Mouse (Mus musculus) cerebellum, postnatal 14 days (tissue): ENCODE data around the gene Spen.
"Not testable (repeated sequence)": the region's sequence is repeated elsewhere in the genome, so short reads cannot be mapped to it uniquely, and the experiment has no call there.

Experiments used
- DNase-seq, 2 experiments: peaks; one replicate each; pipeline ENCODE4 v3.0.0; 2021; ENCODE audit warnings: mixed read lengths in 2 of 2

The Spen gene

DNA sequence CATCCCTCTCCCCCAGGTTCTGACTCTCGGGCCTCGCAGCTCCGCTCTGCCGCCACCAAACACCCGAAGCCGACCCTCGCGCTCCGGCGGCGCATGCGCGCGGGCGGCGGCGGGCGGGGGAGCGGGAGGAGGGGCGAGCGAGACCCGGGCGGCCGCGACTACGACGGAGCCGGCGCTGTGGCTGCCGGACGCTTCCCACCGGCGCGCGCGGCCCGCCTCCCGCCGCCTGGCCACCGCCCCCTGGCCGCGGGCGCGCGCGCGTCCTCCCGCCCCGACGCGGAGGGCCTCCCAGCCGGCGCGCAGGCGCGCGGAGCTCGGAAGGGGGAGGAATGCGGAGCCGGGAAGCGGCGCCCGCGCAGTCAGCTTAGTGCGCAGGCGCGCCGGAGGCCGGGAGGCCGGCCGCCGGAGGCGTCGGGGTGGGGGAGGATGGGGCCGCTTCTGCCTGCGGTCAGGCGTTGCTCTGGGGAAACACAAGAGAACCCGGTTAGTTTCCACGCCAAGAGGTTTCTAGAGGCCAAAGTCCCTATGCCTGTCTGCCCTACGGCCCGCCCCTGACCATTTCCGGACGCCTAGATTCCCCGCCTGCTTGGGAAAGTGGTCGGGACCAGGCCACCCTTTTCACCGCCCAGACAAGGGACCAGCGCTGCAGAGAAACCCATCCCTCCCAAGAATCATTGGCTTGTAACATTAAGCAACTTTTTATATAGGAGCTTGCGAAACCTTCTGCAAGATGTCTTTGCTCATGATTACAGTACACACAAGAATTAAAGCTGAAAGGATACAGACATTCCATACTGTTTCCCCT lies at the start of gene Spen:
Gene Spen (minus strand): TSS at position 190 of the 805 bp plus-strand sequence.
- peak; percentile 92 to 95 for DNase-seq

DNA sequence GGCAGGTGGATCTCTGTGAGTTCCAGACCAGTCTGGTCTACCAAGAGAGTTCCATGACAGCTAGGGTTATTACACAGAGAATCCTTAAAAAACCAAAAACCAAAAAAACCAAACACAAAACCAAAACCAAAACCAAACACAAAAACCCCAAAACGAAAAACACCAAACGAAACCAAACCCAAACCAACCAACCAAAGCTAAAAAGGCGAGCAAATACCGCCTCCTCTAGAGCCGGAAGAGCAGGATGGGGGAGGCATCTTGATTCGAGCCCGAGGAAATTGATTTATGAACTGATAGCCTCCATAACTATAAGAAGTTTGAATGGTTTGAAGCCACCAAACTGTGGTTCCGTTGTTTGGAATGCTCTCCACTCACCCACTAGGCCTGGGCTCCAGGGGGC lies 45.5 kb upstream of the Spen start:
- no peak for DNase-seq

DNA sequence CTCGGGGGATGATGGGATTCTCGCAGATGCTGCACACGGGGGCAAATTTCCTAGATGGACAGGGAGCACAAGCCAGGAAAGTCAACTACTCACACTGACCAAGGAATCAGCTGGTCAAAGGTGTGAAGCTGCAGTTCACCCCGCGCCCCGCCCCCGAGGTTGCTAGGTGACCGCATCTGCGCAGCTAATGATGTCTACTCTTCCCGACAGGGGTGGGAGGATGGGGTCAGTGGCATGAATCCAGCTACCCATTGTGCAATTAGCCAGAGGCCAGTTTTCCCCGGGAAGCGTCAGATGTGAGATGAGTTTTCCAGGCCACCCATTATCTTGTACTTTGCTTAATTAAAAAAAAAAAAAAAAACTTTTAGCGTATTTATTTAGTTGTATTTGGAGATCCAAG lies 42.7 kb upstream of the Spen start:
- DNase-seq = peak in 1 of 2 experiments; percentile 37

DNA sequence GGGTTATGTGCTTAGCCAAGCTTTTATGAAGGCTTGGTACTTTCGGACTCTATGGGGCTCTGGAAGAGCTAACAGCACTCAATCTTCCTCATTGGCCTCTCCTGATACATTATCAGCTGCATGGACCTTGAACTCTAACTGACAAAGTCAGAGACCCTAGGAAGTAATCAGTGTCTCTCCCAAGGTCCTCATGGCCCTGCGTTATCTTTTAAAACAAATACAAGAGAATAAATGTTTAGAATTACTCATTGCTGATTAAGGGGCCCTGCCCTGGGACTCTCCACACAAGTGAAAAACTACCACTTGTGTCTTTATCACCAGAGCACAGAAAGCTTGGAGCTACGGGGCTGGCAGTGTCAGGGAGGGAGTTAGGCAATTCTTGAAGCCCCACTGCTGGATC lies 40.4 kb upstream of the Spen start:
- no peak for DNase-seq

DNA sequence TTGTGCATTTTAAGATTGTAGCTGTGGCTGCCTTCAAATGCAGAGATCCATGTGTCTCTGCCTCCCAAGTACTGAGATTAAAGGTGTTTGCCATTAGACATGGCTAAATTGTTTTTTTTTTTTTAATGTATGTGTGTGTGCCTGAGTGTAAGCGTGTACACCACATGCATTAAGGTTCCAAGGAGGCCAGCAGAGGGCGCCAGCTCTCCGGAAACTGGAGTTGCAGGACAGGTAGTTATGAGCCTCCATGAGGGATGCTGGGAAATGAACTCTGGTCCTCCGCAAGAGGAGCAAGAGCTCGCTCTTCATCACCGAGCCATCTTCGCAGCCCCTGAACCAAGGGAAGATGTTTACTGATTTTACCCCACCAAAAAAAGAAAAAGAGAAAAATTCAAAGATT lies 38.5 kb upstream of the Spen start:
- no peak for DNase-seq

DNA sequence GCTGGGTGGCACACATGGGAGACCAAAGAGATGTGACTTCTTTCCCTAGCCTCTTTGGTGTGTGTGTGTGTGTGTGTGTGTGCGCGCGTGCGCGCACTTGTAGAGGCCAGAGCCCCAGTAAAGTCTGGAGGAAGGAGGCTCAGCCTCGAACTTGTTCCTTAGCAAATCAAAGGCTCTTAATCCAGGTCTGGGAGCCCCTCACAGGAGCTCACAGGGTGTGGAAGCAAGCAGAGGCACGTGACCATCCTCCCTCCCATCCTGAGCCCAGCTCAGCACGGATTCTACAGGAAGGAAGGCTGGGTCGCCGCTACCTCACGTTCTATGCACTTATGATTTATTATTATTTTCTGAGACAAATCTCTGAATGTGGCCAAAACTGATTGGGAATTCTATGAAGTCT lies 38.0 kb upstream of the Spen start:
- DNase-seq = no peak

DNA sequence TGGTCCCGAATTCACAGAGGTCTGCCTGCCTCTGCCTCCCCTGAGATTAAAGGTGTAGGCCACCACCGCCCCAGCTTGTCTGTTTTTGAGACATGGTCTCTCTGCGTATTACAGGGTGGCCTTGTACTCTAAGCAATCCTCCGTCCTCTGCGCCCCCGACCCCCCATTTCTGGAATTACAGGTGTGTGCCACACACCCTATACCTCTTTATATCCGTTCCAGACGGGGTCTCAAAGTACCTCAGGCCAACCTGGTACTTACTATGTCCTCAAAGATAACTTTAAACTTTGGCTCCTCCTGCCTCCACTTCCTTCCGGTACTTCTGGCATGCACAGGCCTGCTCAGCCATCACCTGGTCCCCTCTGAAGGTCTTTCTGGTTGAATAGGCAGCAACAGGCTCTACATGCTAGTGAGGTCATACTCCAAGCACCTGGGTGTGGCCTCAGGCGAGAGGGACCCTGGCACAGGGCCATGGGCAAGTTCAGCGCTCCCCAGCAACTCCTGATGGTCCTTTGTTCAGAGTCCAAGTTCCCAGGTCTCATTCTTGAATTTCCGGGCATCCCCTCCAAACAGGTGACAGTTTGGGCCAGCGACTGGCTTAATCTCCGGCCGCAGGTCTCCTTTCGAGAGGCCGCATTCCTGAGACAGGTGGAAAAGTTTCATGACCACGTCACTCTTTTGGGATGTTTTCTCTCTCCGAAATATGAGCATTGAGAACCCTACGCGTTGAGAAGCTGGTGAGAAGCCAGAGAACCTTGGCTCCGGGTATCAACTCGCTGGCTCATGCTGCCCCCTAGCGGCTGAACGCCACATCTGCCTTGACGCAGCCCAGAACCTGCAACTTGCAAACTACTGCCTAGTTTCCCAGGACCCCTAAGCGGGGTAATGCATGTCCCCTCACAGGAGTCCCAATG lies 36.6 kb upstream of the Spen start:
- DNase-seq = peak; percentile 92 to 94

DNA sequence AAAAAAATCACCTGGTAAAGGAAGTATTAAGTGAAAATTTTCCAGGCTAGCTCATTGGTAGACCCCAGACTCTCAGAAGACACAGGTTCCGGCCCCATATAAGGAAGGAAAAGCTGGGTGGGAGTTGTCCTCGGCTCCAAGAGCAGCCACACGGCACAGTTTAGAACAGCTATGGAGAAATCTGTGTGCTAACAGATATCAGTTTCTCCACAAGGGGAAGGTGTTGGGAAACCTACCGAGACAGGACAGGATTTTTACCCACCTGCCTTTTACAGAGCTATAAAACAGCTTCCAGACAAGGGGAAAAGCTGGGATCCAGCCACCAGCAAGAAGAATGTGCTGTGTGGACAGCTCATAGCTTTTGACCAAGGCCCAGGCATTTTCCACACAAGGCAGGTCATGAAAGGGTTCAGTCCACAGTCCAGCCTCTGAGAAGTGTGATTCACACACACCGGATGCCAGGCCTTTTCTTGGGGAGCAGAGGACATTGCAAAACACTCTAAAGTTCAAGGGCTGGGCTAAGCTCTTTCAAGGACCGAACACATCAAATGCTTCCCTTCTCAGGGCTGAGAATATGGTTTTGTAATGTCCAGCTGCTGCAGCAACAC lies 35.1 kb upstream of the Spen start:
- DNase-seq = no peak

DNA sequence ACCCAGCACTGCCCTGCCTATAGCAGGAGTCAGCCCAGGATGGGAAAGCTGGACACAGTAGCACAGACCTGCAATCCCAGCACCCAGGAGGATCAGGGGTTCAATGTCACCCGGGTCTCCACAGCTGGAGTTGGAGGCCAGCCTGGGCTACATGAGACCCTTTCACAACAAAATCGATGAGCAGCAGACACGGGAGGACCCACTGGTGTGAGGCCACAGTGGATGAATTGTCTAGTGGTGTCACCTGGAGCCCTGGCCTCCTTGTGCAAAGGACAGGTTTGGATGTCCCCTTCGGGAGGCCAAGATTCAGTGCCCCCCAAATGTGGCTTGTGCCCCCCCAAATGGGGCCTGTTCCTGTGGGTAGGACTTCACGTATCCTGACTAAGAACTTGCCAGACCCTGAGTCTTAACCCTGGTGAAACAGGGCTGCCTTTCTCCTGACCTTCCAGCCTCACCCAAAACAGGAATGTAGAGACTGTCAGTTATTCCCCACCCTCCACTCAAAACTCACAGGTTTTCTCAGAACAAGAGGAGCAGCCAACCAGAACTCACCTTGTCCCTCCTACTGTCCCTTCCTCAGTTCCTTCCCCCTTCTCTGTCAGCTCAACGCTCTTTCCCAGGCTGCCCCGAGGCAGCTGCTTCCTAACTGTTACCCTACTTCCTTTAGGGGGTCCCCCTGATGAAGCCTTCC lies 34.4 kb upstream of the Spen start:
- DNase-seq = no peak

DNA sequence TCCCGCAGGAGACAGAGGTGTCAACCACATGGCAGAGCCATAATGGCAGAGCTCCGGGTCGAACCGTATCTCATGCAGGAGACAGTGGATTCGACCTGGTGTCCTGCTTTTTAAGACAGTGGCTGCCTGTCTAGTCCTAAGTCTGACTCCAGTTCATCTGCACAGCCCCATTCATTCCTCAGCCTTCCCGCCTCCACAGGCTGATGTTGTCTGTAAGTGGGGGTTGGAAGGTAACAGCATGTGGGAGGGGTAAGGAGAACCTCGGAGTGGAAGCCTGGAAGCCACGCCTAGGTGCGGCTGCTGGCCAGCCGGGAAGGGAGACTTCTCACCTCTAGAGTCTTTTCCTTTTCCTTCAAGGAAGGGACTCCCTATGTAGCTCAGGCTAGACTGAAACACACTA lies 33.5 kb upstream of the Spen start:
- no peak for DNase-seq

DNA sequence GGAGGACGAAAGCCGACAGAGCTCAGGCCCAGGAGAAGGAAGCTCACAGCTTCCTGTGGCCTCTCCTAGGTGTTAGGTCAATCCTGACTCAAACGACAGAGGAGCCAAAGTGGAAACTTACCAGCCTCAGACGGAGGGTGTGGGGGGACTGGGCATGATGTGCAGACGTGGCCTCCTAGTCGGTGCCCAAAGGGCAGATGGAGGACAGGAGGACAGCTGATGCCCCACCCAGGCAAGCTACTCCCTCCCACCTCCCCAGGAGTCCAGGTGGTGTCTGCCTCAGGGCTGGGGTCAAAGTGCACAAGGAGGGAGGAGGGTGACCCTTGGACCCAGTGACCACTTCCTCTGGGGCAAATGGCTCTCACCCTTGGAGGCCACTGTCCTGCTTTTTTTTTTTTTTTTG lies 32.9 kb upstream of the Spen start:
- DNase-seq = no peak

DNA sequence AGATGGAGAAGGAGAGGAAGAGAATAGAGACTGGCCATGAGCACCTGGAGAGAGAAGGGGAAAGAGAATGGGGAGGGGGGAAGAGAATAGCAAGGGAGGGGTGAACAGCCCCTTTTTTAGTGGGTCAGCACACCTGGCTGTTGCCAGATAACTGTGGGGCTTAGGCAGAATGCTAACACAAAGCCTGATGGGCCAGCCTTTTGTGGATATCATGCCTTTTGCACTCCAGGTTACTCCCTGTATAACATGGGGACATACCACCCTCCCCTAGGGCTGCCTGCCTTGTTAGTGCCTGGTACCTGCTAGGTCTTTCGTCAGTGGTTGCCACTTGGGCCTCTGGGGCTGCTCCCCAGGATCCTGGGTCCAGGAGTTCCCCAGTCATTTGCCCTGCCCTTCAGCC lies 32.4 kb upstream of the Spen start:
- no peak for DNase-seq

DNA sequence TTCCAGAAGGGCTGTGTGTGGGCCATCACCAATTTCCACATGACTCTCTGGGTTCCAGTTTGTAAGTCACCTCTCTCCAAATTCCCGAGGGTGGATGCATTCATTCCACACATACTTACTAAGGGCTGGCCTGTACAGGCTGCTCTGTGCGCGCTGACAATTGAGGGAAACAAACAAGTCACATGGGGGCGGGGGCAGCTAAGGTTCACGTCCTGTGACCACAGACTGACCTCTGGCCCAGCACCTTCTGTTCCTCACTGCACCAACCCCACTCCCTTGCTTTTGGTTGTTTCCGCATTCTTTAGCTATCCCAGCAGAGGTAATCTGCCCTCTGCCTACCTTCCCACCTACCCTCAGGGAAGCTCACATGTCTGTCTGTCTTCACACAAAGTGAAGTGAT lies 31.6 kb upstream of the Spen start:
- DNase-seq = no peak

DNA sequence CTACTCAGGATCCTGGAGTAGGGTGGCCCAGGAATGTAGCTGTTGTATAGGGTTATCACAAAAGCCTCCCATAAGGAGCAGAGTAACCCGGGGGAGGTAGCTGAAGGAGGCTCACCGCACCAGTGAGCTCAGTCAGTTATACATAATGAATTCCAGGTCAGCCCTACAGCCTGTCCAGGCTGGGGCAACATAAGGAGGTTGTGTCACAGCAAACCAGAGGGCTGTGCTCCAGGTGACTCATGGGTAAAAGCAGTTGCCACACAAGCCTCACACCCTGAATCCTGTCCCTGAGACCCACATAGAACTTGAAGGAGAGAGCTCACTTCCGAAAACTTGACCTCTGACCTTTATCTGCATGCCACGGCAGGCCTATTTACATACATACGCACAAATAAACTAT lies 30.6 kb upstream of the Spen start:
- DNase-seq = no peak

DNA sequence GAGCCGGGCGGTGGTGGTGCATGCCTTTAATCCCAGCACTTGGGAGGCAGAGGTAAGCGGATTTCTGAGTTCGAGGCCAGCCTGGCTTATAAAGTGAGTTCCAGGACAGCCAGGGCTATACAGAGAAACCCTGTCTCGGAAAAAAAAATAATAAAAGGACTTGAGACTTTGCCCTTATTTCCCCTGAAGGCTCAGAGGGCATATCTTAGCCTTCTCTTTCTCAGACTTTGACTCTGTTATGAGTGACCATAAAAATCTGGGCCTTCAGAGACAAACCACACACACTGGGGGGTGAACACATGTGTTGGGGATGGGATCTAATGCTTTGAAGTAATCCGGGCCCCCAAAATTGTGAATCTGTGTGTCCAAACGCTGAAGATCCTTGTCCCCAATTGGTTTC lies 28.8 kb upstream of the Spen start:
- not testable (repeated sequence) for DNase-seq

DNA sequence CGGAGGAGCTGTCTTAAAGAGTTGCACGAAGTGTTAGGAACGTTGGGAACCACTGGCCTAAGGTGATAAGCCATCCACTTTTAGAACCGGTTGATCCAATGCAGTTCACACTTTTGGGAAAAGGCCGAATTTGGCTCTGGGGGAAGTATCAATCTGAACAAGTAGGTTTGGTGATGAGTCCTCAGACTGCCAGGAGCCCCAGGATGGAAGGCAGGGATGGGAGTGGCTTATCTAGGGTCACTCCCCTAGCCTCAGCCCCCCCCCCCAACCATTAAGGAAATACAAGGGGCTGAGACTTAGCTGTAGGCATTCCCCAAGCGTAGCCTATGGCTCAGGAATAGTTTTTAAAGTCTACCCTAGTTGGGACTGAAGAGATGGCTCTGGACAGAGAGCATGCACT lies 27.8 kb upstream of the Spen start:
- no peak for DNase-seq

DNA sequence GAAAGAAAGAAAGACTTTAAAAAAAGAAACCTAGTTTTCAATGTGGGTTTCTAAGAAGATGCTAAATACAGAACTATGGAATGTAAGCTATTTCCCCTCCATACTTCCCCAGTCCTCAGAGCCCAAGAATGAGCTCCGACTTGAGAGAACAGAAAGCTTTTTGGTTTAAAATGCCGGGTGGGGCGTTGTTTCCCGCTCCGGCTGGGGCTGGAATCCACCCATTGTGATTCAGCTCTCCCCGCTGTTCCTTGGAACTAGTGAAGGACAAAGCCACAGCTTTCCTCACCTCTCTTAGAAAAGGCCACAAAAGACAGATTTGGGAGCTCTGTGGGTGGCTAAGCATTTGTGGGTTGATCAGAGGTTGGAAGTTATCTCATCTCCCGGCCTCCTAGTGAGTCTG lies 26.9 kb upstream of the Spen start:
- no peak for DNase-seq

DNA sequence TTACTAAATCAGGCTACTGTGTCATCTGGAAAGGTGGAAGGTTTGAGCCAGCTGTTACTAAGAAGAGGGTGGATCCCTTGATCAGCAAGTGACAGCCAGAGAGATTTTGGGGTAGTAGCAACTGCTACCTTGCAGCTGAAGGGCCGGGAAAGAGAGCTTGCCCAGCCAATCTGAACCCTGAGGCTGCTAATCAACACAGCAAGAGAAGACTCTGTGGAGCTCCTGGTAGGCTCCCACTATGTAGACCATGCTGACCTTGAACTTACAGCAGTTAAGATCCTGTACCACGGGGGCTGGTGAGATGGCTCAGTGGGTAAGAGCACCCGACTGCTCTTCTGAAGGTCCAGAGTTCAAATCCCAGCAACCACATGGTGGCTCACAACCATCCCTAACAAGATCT lies 26.3 kb upstream of the Spen start:
- no peak for DNase-seq

DNA sequence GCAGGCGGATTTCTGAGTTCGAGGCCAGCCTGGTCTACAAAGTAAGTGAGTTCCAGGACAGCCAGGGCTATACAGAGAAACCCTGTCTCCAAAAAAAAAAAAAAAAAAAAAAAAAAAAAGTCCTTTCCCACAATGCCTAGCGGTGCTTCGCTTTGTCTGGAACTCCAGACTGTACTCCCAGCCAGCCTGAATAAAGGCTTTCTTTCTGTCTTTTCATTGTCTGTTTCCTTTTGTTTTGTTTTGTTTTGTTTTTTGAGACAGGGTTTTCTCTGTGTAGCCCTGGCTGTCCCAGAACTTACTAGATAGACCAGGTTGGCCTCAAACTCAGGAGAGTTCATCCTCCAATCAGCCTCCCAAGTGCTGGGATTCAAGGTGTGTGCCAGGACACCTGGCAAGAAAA lies 25.8 kb upstream of the Spen start:
- DNase-seq = no peak

DNA sequence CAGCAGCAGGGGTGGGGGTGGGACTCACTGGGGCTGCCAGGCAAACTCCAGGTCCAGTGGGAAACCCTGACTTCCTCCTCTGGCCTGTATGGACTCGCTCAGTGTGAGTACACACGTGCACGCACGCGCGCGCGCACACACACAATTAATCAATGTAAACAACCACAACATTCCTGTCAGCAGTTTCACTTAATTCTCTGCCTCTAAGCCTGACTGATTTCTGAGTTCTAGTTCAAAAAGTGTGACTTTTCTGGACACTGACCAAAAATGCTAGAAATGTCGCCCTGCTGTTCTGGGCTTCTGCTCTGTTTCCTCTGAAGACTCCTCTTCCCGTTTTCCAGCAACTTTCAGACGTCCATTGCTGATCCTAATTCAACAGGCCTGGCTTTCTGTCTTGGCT lies 23.9 kb upstream of the Spen start:
- DNase-seq = no peak

DNA sequence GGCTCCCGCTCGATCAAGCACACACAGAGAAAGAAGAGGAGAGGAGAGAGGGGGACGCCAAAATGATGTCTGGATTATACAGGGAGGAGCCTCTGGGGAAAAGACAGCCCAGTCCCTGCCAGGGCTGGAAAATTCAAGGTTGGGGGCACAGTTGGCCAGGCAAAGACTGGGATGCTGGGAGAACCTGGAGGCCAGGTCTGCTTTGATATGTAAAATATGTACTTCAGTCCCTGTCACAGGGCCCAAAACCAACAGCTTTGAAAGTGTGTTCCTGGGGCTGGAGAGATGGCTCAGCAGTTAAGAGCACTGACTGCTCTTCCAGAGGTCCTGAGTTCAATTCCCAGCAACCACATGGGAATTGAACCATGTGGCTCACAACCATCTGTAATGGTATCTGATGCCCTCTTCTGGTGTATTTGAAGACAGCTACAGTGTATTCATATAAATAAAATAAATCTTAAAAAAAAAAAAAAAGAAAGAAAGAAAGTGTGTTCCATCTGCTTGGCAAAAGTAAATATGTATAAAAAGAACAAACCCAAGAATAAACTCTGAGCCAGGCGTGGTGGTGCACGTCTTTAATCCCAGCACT lies 23.0 kb upstream of the Spen start:
- DNase-seq = not testable (repeated sequence)

DNA sequence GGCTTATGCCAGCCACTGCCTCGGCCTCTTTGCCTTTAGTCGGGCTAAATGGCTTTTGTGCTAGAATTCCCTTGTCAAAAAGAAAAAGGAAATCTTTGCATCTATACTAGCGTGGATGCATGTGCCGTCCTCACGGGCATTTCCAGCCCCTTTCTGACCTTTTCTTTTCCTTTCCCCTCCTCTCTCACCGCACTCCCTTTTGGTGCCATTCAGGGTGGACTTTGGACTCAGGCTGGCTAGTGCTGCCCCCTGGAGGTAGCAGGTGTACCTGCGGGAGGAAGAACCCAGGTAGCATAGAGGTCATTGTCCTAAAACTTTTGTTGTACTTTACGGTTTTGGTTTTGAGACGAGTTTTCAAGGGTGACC lies 21.5 kb upstream of the Spen start:
- DNase-seq = peak; percentile 92 to 93
